Mouse (Mus musculus) thymus, adult 2 months (tissue): Measurements from ENCODE around the gene Ttc26.

ENCODE experiments used
- CTCF ChIP-seq: fragments of 200-500 bp; IDR thresholded peaks from 2 replicates; pipeline ENCODE4 v1.5.1; 2012; ENCODE audit warnings: mild to moderate bottlenecking, control low read depth, low read length, moderate library complexity, borderline replicate concordance; ENCODE audit not compliant: control insufficient read depth, poor library complexity, insufficient read depth; ENCODE audit errors: extremely low read depth
- POLR2A ChIP-seq: fragments of 200-500 bp; IDR thresholded peaks from 2 replicates; pipeline ENCODE4 v1.6.1; 2012; ENCODE audit warnings: mild to moderate bottlenecking, low read length, control low read depth, moderate library complexity; ENCODE audit not compliant: control insufficient read depth, poor library complexity, insufficient read depth; ENCODE audit errors: extremely low read depth

DNA sequence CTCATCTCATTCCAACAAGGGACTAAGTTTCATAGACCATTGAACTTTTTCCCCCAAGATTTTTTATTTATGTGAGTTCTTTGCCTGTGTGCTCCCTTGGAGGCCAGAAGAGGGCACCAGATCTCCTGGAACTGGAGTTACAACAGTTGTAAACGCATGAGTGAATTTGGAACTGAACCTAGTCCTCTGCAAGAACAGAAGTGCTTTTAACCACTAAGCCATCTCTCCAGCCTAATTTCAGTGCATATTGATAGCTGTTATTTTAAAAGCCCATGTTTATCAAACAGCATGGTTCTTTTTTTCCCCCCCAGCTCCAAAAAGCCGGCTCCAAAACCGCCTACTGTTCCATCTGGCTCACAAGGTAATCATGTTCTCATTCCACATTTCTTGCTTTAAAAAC is 8.4 kb downstream of the Ttc26 start:
- TF ChIP-seq CTCF (no peak), POLR2A (no peak)
